Mouse (Mus musculus) right cerebral cortex, adult 2 months (tissue): ENCODE data around the gene Uts2.
"Not testable (repeated sequence)": the region's sequence is repeated elsewhere in the genome, so short reads cannot be mapped to it uniquely, and the experiment has no call there.

Experiments
- DNase-seq, 2 experiments: peaks; one replicate each; pipeline ENCODE4 v3.0.0; 2021 to 2022; ENCODE audit warnings: low spot score in 2 of 2

Gene Uts2

GRCm38 (mm10) chr4:151015946-151016345 is 19.0 kb downstream of the Uts2 start:
- no peak for DNase-seq

DNA sequence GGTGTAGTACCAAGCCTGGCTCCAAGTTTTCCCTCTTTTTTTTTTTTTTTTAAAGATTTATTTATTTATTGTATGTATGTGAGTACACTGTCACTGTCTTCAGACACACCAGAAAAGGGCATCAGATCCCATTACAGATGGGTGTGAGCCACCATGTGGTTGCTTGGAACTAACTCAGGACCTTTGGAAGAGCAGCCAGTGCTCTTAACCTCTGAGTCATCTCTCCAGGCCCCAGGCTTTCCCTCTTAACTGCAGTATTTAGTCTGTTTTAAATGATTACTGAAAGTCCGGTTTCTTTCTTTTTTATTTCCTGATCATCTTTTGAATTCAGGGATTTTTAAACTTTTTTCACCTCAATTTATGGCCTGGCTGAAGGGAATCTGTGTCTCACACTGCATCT is 20.5 kb downstream of the Uts2 start:
- DNase-seq: not testable (repeated sequence)

DNA sequence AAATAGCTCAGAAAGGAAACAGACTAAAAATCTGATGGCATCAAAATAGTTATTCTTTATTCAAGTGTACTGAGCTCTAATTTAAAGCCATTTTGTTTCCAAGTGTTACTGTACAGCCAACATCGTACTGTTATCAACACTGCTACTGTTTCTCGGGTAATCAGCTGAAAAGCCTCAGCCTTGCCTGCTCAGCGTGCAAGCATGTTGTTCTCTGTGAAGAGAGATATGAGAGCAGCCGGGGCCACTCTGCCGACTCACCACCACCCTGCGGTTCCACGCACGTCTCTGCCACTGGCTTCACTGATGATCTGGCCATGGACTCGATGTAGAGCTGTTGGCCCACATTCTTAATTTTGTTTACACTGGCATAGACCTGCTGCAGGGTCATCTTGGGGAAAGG is 27.3 kb downstream of the Uts2 start:
- DNase-seq: no peak

DNA sequence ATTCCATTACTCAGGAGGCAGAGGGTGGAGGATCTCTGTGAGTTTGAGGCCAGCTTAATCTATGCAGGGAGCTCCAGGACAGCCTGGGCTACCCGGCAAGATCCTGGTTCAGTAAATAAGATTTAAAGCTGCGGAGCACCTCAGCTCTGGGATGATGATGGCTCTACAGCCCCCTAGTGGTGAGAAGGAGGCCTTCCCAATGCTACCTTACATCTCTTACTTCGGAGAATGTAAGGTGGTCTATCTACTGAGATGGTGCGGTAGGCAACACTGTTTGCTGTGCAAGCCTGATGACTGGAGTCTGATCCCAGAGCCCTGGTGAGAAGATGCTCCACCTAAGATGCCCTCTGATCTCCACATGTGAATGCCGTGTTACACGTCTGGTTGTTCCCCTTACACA is 30.1 kb downstream of the Uts2 start:
- peak; percentile 38 to 43 for DNase-seq

DNA sequence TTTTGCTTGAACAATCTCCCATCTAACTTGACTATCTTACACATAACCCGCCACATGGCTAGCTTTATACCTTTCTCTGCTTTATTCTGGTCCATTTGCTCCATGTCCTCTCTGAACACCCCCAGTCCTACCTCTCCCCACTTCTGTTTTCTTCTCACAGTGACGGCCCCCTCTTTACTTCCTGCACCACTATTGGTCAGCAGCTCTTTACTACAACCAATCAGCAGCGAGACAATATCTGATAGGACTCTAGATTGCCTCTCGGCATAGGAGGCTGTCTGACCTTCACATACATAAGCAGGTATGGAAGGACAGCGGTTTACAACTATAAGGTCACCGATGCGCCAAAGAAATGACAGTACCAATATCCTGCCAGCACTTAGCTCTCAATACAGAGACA is 39.6 kb downstream of the Uts2 start:
- DNase-seq: no peak

- no peak for DNase-seq
These were observed 40.9 kb downstream of the Uts2 start for GRCm38 (mm10) chr4:151037800-151038199.

DNA sequence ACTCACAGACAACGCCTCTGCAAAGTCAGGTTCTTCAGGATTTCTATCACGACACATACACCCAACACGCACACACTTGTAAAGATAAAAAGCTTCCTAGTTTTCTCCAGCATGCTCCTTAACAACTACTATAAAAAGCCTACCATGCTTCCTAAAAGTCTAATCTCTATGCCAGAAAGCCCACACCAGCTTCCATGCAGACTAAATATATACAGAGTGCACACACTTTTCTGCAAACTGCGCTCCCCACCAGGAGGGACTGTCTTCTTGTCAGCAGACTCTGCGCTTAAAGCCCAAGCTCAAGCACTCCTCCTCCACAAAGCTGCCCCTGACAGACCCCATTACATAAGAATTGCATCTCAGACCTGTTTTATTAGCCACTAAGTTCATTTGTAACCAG is 44.6 kb downstream of the Uts2 start:
- peak; percentile 46 to 51 for DNase-seq

- peak in 1 of 2 experiments; percentile 38 for DNase-seq
These were observed 46.4 kb downstream of the Uts2 start for GRCm38 (mm10) chr4:151043281-151043680.

DNA sequence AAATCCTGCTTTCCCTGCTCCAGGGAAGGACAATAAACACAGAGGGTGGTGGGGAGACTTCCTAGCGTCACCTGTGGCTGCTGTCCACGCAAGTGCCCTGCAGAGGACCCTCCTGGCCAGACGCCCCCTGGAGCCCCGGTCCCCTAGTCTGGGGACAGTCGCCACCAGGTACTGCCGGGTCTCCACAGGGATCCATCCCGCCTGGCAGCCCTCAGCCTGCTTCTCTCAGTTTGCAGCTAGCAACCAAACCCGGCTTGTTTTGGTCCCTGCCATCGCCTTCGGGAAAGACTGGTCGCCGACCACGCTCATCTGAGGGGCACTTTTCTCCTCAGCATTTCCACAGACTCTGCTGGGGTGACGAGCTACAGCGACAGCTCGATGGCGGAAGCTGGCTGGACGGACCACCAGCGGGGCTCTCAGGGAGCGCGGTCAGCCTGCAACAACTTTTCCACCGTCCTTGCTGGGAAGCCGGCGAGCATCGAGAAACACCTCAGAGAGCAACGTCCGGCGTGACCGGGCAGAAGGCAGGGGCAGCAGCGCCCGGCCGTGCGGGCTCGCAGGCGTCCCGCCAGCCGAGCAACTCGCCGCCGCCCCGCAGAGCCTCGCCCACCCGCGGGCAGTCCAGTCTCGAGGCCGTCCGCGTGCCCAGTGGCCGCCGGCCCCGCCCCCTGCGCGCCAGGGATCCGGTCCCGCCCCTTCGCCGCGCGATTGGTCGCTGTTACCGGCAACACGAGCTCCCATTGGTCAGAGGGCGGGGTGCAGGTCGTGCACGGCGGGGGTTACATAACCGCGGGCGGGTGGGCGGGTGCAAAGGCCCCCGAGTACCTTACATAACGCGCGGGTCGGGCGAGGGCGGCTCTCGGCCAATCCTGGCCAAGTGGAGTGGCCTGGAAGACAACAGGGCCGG is 47.4 kb downstream of the Uts2 start, which contains the start of gene Per3:
Gene Per3 (minus strand): TSS at position 629 of the 907 bp plus-strand sequence.
- peak; percentile 97 to 98 for DNase-seq

- DNase-seq: peak; percentile 44 to 54
These were observed 48.2 kb downstream of the Uts2 start for GRCm38 (mm10) chr4:151044944-151045570.

- no peak for DNase-seq
These were observed 49.6 kb downstream of the Uts2 start for GRCm38 (mm10) chr4:151046524-151046923.

- DNase-seq: no peak
These were observed 54.3 kb downstream of the Uts2 start for GRCm38 (mm10) chr4:151051162-151051561.
